Mouse (Mus musculus): ENCODE measurements around the gene Olfr52. TPM values are rescaled to one million over a fixed set of nuclear protein-coding genes. Genes with fewer than 3 reads are reported as not detected.

Olfr52 gene
- polyA plus RNA-seq, 1 experiment = not detected

DNA sequence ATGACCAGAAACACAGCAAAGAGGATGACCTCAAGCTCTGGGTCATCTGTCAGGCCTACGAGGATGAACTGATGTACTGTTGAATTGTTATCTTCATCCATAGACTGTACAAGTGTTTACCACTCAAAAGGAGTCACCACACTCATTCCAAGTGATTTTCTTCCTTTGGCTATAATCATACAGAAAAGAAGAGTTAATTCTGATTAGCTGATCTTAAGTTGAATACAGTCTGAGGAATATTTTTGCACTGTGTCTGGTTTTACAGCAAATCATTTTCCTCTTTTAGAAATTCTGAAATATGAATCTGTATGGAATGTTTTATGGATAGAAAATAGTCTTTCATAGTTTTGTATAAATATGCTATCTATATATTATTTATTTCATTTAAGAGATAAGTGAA is 38.9 kb downstream of the Olfr52 start, which contains the start of gene Olfr1040:
Olfr1040 (minus strand) TSS at position 101 of the 400 bp plus-strand sequence.
- TF ChIP-seq POLR2A (IDR thresholded peaks at IDR 0.05; ENCODE audit: borderline replicate concordance, extremely low read depth, low read depth, low read length) (no peak), CTCF (IDR thresholded peaks at IDR 0.05; ENCODE audit: insufficient read depth, low read length) (no peak)
- H3K4me1 ChIP-seq (ENCODE audit: control insufficient read depth, insufficient read depth, low read length) = no peaks in the 10 kb centered on the region
- no peak within 1 kb of the TSS for H3K4me3 ChIP-seq (replicated peaks; ENCODE audit: extremely low read depth, low read depth, low read length)
- DNase-seq = no peak
- 64% methylated on average over 1 of the region's 1 CpGs for WGBS

DNA sequence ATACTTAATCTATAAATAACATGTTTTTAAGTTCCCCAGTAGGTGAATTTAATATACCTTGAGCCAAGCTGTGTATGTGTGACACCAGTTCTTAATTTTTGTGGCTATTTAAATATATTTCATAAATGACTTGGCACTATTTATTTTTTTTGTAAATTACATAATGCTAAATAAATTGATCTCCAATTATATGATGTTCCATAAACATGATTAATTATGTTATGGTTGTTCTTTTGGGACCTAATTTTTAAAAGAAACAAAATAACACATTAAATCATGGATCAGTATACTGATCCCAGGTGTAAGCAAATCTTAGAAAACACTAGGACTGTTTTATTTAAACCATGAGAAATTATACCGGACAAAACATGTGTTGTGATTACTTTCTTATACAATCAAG is 49.7 kb downstream of the Olfr52 start, which contains the start of gene Olfr1039:
Olfr1039 (minus strand) TSS at position 101 of the 400 bp plus-strand sequence.
- whole genome bisulfite sequencing = 85% methylated on average over 1 of the region's 1 CpGs
- DNase-seq = no peak
- Histone ChIP-seq H3K4me1 (ENCODE audit: control insufficient read depth, insufficient read depth, low read length) (no peaks in the 10 kb centered on the region), H3K4me3 (replicated peaks; ENCODE audit: extremely low read depth, low read depth, low read length) (no peak within 1 kb of the TSS)
- TF ChIP-seq POLR2A (IDR thresholded peaks at IDR 0.05; ENCODE audit: borderline replicate concordance, extremely low read depth, low read depth, low read length) (no peak), CTCF (IDR thresholded peaks at IDR 0.05; ENCODE audit: insufficient read depth, low read length) (no peak)

Other genes with a start within 250 kb of the Olfr52 start
- not detected in 2 replicates for gene Olfr1028, start 235.2 kb downstream of the Olfr52 start, polyA plus RNA-seq (2012; rRNA removed)
- not detected in 2 replicates for gene Olfr1029, start 211.8 kb downstream of the Olfr52 start, polyA plus RNA-seq (2012; rRNA removed)
- gene Olfr1030, start 206.4 kb downstream of the Olfr52 start, polyA plus RNA-seq (2012; rRNA removed) = not detected in 2 replicates
- not detected in 2 replicates for gene Olfr1031, start 195.4 kb downstream of the Olfr52 start, polyA plus RNA-seq (2012; rRNA removed)
- gene Olfr1032, start 180.1 kb downstream of the Olfr52 start, polyA plus RNA-seq (2012; rRNA removed) = not detected in 2 replicates
- 0.36 and 0.45 TPM in 2 replicates for gene Olfr1033, start 165.1 kb downstream of the Olfr52 start, polyA plus RNA-seq (2012; rRNA removed)
- gene Olfr1034, start 139.8 kb downstream of the Olfr52 start, polyA plus RNA-seq (2012; rRNA removed) = 0.07 and 0.09 TPM in 2 replicates
- not detected in 2 replicates for gene Olfr1036, start 111.7 kb downstream of the Olfr52 start, polyA plus RNA-seq (2012; rRNA removed)
- gene Olfr1037, start 98.3 kb downstream of the Olfr52 start, polyA plus RNA-seq (2012; rRNA removed) = not detected in 2 replicates
- not detected in 2 replicates for gene Olfr1039, start 49.8 kb downstream of the Olfr52 start, polyA plus RNA-seq (2012; rRNA removed)
- gene Olfr1040, start 39.0 kb downstream of the Olfr52 start, polyA plus RNA-seq (2012; rRNA removed) = not detected in 2 replicates
- not detected in 2 replicates for gene Olfr1042, start 23.8 kb downstream of the Olfr52 start, polyA plus RNA-seq (2012; rRNA removed)
- not detected in 2 replicates for gene Olfr1043, start 18.2 kb downstream of the Olfr52 start, polyA plus RNA-seq (2012; rRNA removed)
- not detected in 2 replicates for gene Olfr1044, start 7.9 kb downstream of the Olfr52 start, polyA plus RNA-seq (2012; rRNA removed)
- gene Olfr1045, start 17.3 kb upstream of the Olfr52 start, polyA plus RNA-seq (2012; rRNA removed) = not detected in 2 replicates
- not detected in 2 replicates for gene Olfr1046, start 33.6 kb upstream of the Olfr52 start, polyA plus RNA-seq (2012; rRNA removed)
- gene Olfr1047, start 45.7 kb upstream of the Olfr52 start, polyA plus RNA-seq (2012; rRNA removed) = not detected in 2 replicates
- gene Olfr1048, start 54.6 kb upstream of the Olfr52 start, polyA plus RNA-seq (2012; rRNA removed) = not detected in 2 replicates
- not detected in 2 replicates for gene Olfr1049, start 72.6 kb upstream of the Olfr52 start, polyA plus RNA-seq (2012; rRNA removed)
- not detected in 2 replicates for gene Olfr1051, start 93.4 kb upstream of the Olfr52 start, polyA plus RNA-seq (2012; rRNA removed)
- not detected in 2 replicates for gene Olfr1052, start 106.8 kb upstream of the Olfr52 start, polyA plus RNA-seq (2012; rRNA removed)
- gene Olfr1053, start 129.6 kb upstream of the Olfr52 start, polyA plus RNA-seq (2012; rRNA removed) = not detected in 2 replicates
- gene Olfr1054, start 149.8 kb upstream of the Olfr52 start, polyA plus RNA-seq (2012; rRNA removed) = not detected in 2 replicates
- gene Olfr1055, start 164.6 kb upstream of the Olfr52 start, polyA plus RNA-seq (2012; rRNA removed) = not detected in 2 replicates
- not detected in 2 replicates for gene Olfr1056, start 176.8 kb upstream of the Olfr52 start, polyA plus RNA-seq (2012; rRNA removed)
- gene Olfr1057, start 192.7 kb upstream of the Olfr52 start, polyA plus RNA-seq (2012; rRNA removed) = not detected in 2 replicates
- not detected in 2 replicates for gene Olfr1058, start 202.9 kb upstream of the Olfr52 start, polyA plus RNA-seq (2012; rRNA removed)
- gene Olfr1061, start 228.4 kb upstream of the Olfr52 start, polyA plus RNA-seq (2012; rRNA removed) = not detected in 2 replicates
- gene Olfr1062, start 241.1 kb upstream of the Olfr52 start, polyA plus RNA-seq (2012; rRNA removed) = not detected in 2 replicates